Mouse (Mus musculus): ENCODE measurements around the gene Dhrs3.

The Dhrs3 gene

DNA sequence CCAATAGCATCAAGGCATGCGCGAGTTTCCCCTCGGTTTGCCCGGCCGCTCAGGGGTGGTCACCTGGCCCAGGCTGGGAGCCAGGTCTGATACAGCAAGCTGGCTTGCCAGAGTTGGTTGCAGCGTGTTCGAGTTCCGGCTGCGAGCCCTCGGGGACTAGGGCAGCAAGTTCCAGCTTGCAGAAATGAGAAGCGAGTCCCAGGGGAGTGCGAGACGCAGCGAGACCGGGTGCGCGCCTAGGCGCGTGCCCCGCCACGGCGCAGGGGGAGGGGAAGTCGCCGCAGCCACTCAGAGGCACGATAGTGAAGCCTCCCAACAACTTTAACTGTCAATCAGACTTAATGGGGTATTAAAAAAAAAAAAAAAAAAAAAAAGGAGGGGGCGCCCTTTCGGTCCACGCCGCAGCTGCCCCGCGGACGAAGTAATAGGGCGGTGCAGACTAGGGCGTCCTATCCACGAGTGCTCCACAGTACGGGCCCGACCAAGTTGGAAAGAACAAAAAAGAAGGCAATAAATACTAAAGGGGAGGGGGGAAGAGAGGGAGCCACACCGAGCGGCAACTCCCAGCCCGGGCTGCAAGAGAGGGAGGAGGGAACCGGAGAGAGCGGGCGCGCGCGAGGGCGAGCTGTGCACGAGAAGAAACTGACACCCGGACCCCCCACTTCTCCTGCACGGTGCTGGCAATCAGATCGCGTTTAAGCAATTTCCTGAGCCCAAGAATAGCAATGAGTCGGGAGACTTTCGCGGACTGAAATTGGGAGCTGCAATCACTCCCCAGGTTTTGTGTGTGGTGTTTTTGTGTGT, at the start of gene Dhrs3:
Gene Dhrs3, plus strand, starts transcription at position 695 of the 804 bp plus-strand sequence.
- DNase-seq (ENCODE audit: low spot score) = no peak

DNA sequence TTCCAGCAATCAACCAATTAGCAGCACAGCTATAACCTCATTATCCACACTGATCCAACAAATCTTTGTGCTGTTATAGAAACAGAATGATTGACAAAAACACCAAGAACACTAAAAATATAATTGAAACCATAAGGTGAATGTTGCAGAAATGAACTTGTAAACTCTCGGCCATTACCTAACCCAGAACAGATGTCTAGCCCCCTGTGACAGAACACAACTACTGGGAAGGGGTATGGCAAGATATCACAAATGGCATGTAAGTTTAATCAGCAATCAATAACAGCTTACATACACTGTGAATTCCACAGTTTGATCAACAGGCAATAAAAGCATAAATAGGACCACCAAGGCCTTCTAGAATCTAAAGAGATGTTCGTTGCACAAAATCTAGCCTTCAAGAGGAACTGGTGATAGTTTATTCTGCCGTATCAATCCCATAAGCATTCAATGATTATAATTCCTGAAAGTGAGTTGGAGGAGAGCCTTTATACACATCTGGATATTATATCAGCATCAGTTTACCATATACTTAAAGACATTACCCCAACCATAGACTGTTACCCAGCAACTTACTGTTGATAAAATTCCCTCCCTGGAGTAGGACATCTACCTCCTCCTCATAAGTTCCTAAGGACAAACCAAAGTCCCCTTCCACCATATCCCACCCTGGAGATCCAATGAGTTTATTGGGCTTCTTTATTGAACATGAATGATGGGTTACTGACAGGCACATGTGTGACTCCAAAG, 30.7 kb upstream of the Dhrs3 start:
- no peak for DNase-seq (ENCODE audit: low spot score)

DNA sequence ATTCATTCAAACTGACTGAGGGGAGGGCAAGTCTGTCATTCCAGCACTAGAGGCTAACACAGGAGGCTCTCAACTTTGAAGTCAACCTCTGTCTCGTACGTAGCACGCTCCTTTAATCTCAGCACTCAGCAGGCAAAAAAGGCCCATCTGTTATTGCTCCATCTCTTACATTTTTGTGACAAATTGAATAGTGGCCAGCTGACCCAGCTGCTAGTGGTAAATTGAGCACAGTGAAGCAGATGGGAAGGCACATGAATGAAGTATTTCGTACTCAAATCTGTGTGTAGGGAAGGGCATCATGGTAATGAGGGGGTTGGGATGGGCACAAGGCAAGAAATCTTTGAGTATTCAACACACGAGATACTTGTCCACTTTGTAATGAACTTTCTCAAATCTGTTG, 24.7 kb upstream of the Dhrs3 start:
- no peak for DNase-seq (ENCODE audit: low spot score)

DNA sequence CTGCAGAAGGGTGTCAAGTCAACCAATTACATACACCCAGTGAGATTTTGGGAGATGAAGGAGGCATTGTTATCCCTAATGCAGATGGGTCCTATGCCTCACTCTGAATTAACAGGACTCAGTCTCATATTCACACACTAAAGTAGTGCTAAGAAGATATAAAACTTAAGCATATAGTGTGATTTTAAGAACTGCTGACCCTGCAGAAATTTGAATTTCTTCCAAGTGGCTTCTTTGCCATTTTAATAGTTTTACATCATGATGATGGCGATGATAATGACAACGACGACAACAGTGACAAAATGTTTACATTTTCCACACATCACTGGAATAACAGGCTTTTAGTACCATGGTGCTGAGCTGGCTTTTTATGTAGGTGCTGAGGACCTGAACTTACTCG, 24.0 kb upstream of the Dhrs3 start:
- no peak for DNase-seq (ENCODE audit: low spot score)

DNA sequence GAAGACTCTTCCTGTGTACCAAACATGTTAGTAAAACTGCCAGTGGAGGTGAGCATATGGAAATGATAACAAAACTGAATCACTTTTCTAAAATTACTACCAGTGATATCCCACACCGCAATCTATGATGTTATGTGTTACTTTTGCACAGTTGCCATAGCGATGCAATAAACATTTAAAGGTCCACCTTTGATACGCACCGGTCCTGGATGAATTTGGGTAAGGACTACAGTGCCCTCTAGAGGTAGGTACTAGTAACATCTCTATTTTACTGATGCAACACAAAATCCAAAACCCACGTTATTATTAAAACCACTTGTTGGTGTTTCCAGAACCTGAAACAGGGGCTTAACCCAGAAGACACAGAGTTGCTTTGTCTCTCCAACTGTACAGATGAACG, 19.7 kb upstream of the Dhrs3 start:
- DNase-seq (ENCODE audit: low spot score) = no peak

DNA sequence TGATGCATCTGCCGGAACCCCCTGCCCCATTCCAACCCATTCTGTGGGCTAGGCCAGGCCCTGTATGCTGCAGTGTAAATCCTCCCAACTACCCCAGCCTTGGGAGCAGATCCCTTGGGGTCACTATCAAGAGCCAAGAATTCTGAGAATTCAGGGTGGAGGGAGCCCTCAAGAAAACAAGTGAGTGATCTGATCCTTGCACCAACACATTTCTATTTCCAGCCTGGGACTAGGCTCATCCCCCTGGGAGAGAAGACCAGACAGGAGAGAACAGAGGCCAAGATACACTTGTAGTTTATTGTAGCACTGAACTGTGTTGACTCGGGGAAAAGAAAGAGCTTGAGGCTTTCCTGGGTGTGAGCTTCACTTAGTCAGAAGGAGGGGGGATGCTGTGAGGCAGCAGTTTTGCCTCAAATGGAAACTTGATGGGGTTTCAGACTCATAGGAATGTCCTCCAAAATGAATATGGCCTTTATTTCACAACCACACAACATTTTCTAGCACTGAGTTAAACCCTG, 17.0 kb upstream of the Dhrs3 start:
- DNase-seq (ENCODE audit: low spot score) = no peak

DNA sequence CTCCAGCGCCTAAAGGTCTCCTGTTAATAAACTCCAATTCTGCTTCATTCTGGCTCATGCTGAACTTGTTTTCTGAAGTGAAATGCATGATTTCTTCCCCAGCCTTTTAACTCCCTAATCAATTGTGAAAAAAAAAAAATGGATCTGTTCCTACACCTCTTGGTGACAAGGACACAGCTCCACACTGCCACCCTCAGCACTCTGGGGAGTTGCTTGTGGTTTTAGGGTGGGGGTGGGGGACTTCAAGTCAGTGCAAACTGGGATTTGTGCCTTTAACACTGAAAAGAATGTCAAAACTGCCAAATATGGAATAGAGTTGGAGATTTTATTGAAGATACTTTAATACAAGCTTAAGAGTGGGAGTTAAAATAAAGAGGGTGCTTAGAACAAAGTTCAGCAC, 13.1 kb upstream of the Dhrs3 start:
- DNase-seq (ENCODE audit: low spot score) = no peak

DNA sequence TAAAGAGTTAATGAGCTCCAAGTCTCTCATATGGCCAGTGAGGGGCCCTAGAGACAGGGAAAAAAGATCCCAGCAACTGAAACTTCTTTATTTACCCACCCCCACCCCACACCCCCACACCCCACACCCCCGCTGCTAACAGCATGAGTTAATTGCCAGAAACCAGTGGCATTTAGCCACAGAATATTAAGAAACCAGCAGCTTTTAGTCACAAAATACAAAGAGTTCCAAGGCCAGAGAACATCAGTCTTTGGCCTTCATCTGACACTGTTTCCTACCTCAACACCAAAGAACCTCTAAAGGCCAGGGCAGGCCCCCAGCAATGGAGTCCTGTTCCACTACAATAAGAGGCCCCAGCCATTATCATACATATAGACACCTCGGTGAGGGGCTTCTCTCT, 11.3 kb upstream of the Dhrs3 start:
- no peak for DNase-seq (ENCODE audit: low spot score)

DNA sequence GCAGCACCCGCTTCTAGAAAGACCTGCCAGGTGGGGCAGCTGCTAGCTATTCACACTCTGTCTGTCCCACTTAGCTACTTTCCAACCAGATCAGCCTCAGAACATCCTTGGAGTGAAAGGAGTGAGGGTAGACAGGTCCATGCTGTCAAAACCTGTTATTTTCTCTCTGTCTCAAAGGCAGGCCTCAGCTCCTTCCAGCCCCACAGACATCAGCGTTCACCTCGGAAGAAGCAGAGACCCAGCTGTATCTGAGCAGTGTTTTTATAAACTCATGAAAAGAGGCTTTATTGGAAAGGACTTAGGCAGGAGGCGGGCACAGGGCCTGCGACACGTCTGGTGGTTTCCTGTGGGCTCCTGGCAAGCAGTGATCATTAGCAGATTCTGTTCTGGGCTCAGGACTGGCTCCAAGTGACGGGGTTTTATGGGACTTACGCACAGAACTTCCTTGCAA, 9.7 kb upstream of the Dhrs3 start:
- DNase-seq (ENCODE audit: low spot score) = no peak

DNA sequence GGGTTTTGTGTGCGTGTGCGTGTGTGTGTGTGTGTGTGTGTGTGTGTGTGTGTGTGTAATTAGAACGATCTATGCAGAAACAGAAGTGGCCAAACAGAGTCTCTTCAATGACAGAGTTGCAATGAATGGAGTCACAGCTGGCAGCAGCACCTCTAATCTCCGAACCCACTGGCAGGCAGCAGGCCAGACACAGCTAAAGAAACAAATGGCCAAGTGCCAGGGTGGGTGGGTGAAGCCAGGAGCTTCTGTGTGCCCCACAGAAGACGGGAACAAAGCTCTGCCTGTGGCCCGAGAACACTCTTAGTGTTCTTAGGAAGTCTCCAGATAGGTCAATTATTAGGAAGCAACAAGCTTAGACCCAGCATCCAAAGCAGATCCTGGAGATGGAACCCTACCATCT, 6.2 kb upstream of the Dhrs3 start:
- DNase-seq (ENCODE audit: low spot score) = no peak

DNA sequence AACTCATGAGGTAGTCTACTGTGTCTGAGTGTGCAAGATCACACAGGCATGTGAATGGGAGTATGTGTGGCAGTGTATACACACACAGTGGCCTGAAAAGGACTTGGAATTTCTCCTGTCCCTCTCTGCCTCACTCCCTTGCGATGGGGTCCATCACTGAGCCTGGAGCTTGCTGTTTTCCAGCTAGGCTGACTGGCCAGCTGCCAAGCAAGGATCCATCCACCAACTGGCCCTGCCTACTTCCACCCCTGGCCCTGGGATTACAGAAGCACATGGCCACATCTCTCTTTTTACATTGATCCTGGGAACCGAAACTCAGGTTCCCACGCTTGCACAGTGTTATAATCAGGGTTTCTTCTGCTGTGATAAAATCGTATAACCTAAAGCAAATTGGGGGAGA, 3.9 kb upstream of the Dhrs3 start:
- DNase-seq (ENCODE audit: low spot score) = no peak

DNA sequence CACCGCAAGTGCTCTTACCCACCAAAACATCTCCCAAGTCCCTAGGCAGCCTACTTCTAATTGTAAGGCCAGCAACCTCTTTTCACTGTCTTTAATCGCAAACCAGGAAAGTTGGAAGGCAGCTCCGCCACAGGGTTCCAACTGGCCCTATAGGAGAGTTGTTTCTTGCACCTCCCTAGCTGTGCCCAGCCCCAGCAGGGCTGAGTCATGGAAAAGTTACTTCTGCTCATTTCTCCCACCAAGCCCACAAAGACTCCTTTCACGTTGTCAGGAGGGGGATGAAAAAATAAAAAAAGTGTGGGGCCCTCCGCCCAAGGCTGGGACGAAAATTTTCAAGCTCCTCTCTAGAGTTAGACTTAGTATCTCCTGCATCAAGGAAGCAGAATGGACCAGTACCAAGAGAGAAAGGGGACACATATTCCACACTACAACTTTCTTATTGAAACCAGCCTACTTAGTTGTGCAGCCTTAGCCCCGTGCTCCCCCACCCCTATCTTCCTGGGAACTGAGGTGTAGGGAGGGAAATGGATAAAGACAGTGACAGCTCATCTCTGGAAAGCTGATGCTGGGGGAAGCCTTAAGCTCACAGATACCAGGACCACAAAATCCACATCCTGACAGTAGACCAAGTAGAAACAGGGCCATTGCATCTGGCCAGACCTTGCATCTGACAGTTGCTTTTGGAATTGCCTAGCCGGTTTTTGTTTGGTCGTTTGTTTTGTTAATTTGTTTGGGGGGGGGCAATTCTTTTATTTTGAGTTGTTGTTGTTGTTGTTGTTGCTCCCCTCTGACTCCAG, 2.9 kb upstream of the Dhrs3 start:
- DNase-seq (ENCODE audit: low spot score) = no peak

DNA sequence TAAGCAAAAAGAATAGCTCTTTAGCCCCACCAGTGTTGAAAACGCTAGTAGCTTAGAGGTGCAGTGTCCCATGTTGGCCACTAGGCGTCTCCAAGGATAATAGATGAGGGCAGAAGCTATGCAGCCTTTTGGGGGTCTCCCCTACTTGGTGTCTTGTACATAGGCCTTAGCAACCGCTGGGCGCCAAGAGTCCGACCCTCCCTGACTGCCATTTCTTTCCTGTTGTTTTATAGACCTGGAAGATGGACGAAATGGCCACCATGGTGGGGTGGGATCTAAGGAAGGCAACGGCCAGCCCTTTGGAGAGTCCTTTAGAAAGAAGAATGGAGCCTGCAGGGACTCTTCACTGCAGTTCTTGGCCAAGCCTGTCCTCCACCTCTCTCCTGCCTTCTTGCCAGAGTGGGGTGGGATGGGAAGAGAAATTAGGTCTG, 1.9 kb upstream of the Dhrs3 start:
- no peak for DNase-seq (ENCODE audit: low spot score)

DNA sequence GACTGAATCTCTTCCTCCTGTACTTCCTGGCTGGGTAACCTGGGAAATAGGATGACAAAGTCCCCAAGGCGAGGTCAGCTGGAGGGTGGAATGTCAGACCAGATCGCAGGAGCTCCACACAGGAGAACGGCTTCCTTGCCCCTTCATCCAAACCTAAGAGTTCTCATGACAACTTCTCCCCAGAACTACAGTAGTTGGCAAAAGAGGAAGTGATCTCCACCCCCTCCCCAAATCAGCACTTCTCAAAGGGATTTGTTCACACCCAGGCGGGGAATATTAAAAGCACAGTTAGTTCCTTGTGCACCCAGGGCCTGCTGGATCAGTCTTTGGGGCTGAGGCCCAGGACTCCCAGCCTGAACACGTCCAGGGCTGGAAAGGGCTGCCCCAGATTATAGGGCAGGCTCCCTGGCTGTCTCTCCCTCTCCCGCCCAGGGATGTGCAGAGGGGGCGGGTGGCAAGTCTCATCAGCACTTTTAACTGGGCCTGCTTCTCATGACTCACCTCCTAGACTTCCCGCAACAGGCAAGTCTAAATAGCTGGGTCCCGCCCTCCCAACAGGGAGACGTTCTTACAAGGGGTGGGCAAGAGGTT, 1.4 kb upstream of the Dhrs3 start:
- no peak for DNase-seq (ENCODE audit: low spot score)

DNA sequence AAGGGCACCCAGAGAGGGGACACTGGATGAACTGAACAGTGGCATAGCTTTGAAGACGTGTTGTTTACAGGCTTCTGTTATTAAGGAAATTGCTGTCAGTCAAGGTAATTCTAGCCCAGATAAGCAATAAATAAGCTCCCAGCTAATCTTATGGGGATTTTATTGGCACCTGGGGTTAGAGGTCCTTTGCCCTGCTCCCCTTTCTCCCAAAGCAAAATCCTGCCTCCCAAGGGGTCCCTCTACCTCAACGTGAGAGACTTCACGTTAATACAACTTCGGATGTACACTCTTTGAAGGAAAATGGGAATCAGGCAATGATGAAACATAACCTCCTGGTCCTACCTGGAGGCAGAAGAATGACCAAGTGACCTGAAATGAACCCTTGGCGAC, 889 bp upstream of the Dhrs3 start:
- DNase-seq (ENCODE audit: low spot score) = no peak

DNA sequence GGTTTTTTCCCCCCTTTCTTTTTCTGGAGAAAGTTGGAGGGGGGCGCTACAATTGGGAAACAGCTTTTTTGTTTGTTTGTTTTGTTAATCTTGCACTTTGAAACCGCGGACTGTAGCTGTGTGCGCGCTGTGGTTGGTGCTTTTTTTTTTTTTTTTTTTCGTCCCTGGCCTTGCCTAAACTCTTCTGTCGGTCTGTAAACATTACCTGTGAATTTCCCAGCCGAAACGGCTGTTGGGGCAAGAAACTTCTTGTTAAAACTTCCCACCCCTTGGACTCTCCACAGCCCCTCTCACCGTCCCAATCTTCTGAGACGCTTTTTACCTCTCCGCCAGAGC, 278 bp downstream of the Dhrs3 start:
- DNase-seq (ENCODE audit: low spot score) = no peak

DNA sequence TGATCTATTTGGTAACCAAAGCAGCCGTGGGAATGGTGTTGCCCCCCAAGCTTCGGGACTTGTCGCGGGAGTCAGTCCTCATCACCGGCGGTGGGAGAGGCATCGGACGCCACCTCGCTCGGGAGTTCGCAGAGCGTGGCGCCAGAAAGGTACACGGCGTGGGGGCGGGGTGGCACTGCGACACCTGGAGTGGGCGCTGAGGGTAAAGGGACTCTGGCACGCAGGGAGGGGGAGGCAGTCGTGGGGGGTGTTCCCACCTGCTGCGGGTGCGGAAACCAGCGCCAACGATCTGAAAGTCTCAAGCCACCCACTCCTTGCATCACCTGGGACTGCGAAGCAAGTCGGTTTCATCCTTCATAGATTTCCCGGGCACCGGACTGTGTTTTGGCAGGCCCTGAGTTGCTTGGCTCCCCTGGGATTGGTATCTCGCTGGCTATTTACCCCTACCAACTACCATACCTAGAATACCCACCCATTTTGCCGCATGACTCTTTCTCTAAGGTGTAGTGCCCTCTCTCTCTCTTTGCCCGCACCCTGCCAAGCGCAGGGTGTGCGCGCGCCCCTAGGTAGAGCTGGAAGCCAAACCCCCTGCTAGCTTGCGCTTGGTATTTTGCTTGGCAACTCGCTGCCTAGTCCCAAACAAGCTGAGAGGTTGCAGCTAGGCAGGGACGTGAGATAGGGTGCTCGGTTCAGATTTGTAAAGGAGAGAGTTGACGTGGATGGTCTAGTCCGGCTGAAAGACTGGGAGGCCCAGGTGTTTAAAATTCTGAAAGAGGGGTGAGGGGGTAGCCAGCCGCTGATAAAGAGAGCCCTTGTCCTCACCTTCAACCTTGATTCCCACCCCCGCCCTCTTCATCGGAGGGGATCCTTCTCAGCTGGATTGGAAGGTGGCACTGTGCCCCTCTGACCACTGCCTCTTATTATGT, 1.2 kb downstream of the Dhrs3 start:
- no peak for DNase-seq (ENCODE audit: low spot score)

DNA sequence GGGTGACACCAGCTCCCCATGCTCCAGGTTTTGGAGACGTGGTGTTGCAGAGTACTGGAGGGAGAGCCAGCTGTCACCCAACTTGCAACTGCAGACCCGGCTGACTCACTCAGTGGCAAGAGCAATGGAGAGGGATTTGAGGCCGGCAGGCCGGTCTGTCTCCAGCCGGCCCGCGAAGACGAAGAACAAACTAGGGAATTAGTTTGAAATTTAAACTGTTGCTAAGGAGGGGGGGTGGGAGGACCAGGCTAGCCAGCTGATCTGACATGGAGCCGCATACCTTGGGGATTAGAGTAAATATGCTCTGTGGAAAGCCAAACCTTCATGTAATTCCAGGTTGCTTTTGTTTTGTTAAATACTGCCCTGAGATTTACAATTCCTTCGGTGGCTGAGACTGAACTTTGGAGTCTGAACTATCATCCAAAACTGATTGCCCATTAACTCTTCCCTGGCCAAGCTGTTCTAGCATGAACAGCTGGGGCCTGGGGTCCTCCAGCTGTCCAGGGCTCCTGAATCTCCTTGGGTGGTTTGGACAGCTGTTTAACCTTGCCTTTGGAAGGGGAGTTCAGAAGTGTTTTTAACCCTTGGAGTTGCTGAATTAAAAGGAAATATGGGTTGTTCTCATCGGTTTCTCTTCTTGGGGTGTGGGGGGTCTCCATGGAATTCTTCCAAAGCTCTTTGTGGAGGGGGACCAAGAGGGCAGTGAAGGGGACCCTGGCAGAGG, 2.0 kb downstream of the Dhrs3 start:
- DNase-seq (ENCODE audit: low spot score) = no peak

DNA sequence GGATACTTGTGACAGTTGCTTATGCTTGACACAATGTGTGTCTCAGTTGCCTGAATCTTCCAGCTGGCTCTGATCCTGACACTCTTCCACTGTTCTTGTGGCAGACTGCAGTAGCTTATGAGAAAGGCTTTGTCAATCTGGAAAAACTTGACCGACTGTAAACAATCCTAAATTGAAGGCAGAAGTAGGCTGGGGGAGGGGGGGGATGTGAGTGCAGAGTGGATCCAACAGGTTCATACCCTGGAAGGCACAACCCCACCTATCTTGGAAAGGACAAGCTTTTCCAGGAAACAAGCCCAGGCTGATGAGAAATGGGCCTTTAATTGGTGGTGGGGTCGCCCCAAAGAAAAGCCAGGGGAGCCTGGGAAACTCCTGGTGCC, 2.6 kb downstream of the Dhrs3 start:
- DNase-seq (ENCODE audit: low spot score) = no peak

DNA sequence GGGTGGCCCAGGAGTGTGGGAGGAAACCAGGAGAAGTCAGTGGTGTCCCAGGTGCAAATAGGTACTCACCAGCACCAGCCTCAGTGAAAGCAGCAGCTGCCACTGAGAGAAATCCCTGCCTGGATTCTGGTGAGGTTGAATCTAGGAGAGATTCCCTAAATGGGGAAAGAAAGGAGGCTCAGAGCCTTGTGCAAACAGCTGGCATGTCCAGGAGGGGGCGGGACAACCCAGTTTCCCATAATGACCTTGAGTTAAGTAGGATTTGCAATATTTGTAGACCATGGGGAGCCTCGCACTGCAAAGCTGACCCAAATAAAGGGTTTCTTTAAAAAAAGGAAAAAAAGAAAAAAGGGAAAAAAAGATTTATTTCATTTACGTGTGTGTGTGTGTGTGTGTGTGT, 3.7 kb downstream of the Dhrs3 start:
- DNase-seq (ENCODE audit: low spot score) = no peak

All from left cerebral cortex, adult 11 months (tissue).